Mouse (Mus musculus): Measurements from ENCODE around the gene Ada. TPM values are rescaled to one million over a fixed set of nuclear protein-coding genes. Genes with fewer than 3 reads are reported as not detected.

Gene Ada
- polyA plus RNA-seq (2015; fragmentation: Nextera tagmentation; extraction: Ambion mirVana) = 73.2 and 83.0 TPM in 2 replicates

- peak; percentile 59 for DNase-seq (ENCODE audit: low spot score)
These were observed at the start of gene Ada for GRCm38 (mm10) chr2:163749647-163750611. Gene Ada (minus strand): TSS chr2:163750239.

GRCm38 (mm10) chr2:163798411-163798810, 48.4 kb upstream of the Ada start:
- no peak for DNase-seq (ENCODE audit: low spot score)

- DNase-seq (ENCODE audit: low spot score) = peak; percentile 27
These were observed 38.4 kb upstream of the Ada start for GRCm38 (mm10) chr2:163788484-163788883.

- peak; percentile 72 for DNase-seq (ENCODE audit: low spot score)
These were observed 37.7 kb upstream of the Ada start for GRCm38 (mm10) chr2:163787709-163788108.

- no peak for DNase-seq (ENCODE audit: low spot score)
These were observed 37.0 kb upstream of the Ada start for GRCm38 (mm10) chr2:163787086-163787485.

- no peak for DNase-seq (ENCODE audit: low spot score)
These were observed 33.9 kb upstream of the Ada start for GRCm38 (mm10) chr2:163783901-163784300.

- DNase-seq (ENCODE audit: low spot score) = no peak
These were observed 33.3 kb upstream of the Ada start for GRCm38 (mm10) chr2:163783368-163783767.

- no peak for DNase-seq (ENCODE audit: low spot score)
These were observed 28.9 kb upstream of the Ada start for GRCm38 (mm10) chr2:163778896-163779295.

GRCm38 (mm10) chr2:163777061-163777460, 27.0 kb upstream of the Ada start:
- DNase-seq (ENCODE audit: low spot score) = no peak

- no peak for DNase-seq (ENCODE audit: low spot score)
These were observed 26.6 kb upstream of the Ada start for GRCm38 (mm10) chr2:163776661-163777060.

- no peak for DNase-seq (ENCODE audit: low spot score)
These were observed 20.7 kb upstream of the Ada start for GRCm38 (mm10) chr2:163770731-163771130.

GRCm38 (mm10) chr2:163766890-163767289, 16.9 kb upstream of the Ada start:
- no peak for DNase-seq (ENCODE audit: low spot score)

GRCm38 (mm10) chr2:163766261-163766660, 16.2 kb upstream of the Ada start:
- DNase-seq (ENCODE audit: low spot score) = no peak

- DNase-seq (ENCODE audit: low spot score) = no peak
These were observed 11.4 kb upstream of the Ada start for GRCm38 (mm10) chr2:163761402-163761801.

- no peak for DNase-seq (ENCODE audit: low spot score)
These were observed 10.6 kb upstream of the Ada start for GRCm38 (mm10) chr2:163760589-163760988.

- DNase-seq (ENCODE audit: low spot score) = no peak
These were observed 8.1 kb upstream of the Ada start for GRCm38 (mm10) chr2:163758146-163758545.

- DNase-seq (ENCODE audit: low spot score) = no peak
These were observed 6.7 kb upstream of the Ada start for GRCm38 (mm10) chr2:163756723-163757122.

- no peak for DNase-seq (ENCODE audit: low spot score)
These were observed 4.2 kb upstream of the Ada start for GRCm38 (mm10) chr2:163754228-163754627.

- peak; percentile 91 for DNase-seq (ENCODE audit: low spot score)
These were observed 5.1 kb downstream of the Ada start for GRCm38 (mm10) chr2:163744801-163745570.

GRCm38 (mm10) chr2:163743357-163743756, 6.7 kb downstream of the Ada start:
- no peak for DNase-seq (ENCODE audit: low spot score)

GRCm38 (mm10) chr2:163742656-163743055, 7.4 kb downstream of the Ada start:
- DNase-seq (ENCODE audit: low spot score) = no peak

- DNase-seq (ENCODE audit: low spot score) = no peak
These were observed 14.1 kb downstream of the Ada start for GRCm38 (mm10) chr2:163735980-163736379.
